Mouse (Mus musculus) cortical plate, adult 2 months (tissue): Measurements from ENCODE around the gene Arl10. TPM values are rescaled to one million over a fixed set of nuclear protein-coding genes. Genes with fewer than 3 reads are reported as not detected.

Experiments used
- H3K27ac ChIP-seq: fragments of 200-500 bp; 2 replicates; pipeline ENCODE4 v1.5.1; 2012; ENCODE audit warnings: low read length, control low read depth, inconsistent platforms; ENCODE audit not compliant: insufficient read depth
- H3K4me1 ChIP-seq: fragments of 200-500 bp; 2 replicates; pipeline ENCODE4 v1.6.1; 2011; ENCODE audit warnings: low read length; ENCODE audit not compliant: control insufficient read depth, insufficient read depth
- H3K4me3 ChIP-seq: fragments of 200-500 bp; 2 replicates; pipeline ENCODE4 v1.5.1; 2011; ENCODE audit warnings: mild to moderate bottlenecking, low read length, control low read depth; ENCODE audit not compliant: insufficient read depth
- CTCF ChIP-seq: fragments of 200-500 bp; IDR thresholded peaks from 2 replicates; pipeline ENCODE4 v1.5.1; 2011; ENCODE audit warnings: mild to moderate bottlenecking, control low read depth, low read length; ENCODE audit not compliant: insufficient read depth; ENCODE audit errors: extremely low read depth
- POLR2A ChIP-seq: fragments of 200-500 bp; IDR thresholded peaks from 2 replicates; pipeline ENCODE4 v1.6.1; 2011; ENCODE audit warnings: mild to moderate bottlenecking, low read length, control low read depth; ENCODE audit not compliant: insufficient read depth; ENCODE audit errors: extremely low read depth
- polyA plus RNA-seq: library from polyadenylated mRNA; depleted of rRNA; stranded (reverse); fragments of >200 nt; gene quantifications from 2 replicates; pipeline ENCODE4 v1.2.3, GENCODE M21; 2012

The Arl10 gene
- polyA plus RNA-seq, 1 experiment: 20.1 TPM

DNA sequence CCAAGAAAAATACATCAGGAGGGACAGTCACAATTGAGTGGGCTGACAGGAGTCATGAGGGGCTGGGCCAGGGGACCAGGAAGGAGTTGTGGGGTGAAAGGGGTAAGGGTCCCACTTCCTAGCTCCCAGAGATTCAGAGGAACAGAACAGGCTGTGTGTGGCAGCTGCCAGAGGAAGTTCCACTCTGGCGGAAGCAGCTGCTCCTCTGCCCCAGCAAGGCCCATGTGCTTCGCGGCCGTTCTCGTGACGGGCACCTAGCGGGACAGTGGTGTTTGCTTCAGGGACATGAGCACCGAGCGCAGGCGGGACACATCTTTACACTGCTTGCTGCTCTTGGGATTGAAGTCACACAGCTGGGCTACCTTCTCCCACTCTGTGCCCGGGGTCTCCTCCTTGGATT, 18.8 kb downstream of the Arl10 start:
- H3K27ac ChIP-seq: no peak overlapping the region
- H3K4me1 ChIP-seq: peaks cover 5% of the 10 kb centered on the region; the same call in 1 of the 2 replicates
- TF ChIP-seq POLR2A (0 out of 2 replicates have a peak, but pooled peaks have one; percentile 8), CTCF (no peak)
- no peak overlapping the region for H3K4me3 ChIP-seq

DNA sequence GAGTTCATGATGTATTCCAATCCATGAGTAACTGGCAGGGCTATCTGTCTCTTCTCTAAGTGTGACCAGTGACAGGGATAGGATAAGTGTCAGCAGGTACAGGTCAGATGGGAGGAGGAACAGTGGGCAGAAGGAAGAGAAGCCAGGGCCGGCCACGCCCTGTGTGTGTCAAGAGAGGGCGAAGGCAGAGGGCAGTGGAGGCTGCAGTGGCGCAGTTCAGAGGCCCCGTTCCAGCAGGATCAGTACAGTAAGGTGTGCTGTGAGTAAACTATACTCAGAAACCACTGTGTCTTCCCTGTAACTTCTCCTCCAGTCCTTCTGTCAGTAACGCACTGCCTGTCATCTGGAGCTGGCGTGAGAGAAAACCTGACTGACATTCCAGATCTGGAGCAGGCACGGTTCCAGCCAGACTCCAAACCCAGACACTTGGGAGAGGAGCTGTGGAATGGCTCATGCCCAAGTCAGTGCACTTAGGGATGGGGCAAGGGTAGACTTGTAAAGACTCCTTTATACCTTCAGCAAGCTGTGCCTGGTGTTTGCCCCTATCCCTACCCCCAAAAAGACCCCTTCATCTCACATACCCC, 21.4 kb downstream of the Arl10 start:
- TF ChIP-seq POLR2A: no peak

DNA sequence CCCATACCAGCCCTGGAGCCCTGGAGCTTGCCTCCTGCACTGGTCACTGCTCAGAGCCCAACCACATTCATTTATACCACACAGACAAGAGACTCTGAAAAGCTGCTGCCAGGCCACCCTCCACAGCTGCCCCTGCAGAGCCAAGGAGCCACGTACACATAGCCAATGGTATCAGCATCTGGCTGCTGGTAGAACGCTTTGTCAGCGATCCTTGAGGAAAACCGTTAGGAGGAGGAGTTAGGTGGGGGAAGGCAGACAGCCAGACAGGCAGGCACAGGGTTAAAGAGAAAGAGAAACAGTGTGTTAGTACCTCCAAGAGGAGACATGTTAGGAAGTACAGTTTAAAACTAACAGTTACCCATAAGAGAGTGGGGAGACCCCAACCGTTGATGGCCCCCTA, 22.1 kb downstream of the Arl10 start:
- peaks cover 2% of the 10 kb centered on the region; the same call in 1 of the 2 replicates for H3K4me1 ChIP-seq
- no peak overlapping the region for H3K27ac ChIP-seq
- TF ChIP-seq POLR2A: no peak
- no peak for TF ChIP-seq CTCF
- no peak overlapping the region for H3K4me3 ChIP-seq

More for the DNA sequence above, 21.4 kb downstream of the Arl10 start:
- H3K27ac ChIP-seq: no peak overlapping the region
- peaks cover 5% of the 10 kb centered on the region; the same call in 1 of the 2 replicates for H3K4me1 ChIP-seq
- no peak overlapping the region for H3K4me3 ChIP-seq

DNA sequence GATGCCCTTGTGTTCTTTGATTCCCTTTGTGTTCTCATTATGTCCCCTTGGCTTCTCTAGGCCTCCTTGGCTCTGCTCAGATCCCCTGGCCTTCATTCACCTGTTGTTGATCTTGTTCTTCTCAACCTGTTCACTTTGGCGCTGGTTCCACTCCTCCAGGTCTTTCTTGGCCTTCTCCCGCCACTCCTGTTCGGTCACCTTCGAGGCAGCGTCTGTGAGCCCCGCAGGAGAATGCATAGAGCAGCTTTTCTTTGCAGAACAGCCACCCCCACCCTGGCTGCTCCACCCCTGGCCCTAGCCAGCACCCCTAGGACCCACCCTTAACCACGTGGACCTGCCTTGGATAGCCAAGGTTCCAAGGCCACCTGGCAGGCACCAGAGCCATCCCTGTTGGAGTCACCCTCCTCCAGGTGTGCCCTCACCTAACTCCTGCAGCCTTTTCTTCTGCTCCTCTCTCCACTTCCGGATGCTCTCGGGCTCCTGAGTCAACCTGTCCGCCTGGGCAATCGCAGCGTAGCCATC, 23.9 kb downstream of the Arl10 start:
- no peak for TF ChIP-seq CTCF
- no peak for TF ChIP-seq POLR2A
- no peak overlapping the region for H3K4me3 ChIP-seq
- H3K27ac ChIP-seq: no peak overlapping the region
- H3K4me1 ChIP-seq: no peaks in the 10 kb centered on the region

DNA sequence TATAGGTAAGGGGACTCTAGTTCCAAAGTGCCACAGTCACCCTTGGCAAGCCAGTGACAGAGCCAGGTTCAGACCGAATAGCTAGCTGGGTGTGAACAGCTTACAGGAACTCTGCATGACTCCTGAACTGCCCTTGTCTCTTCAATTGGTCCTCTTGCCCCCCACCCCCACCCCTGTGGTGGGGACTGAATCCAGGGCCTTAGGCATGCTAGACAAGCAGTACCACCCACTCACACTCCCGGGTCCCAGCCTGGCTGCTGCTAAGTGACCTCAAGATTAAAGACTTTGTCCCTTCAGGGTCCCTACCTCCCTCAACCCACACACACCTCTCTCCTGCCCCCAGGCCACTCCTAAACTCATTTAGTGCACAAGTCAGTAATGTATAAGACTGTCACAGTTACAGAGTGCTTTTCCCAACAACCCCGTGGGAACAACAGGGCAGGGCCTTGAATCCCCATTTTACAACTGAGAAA, 27.9 kb downstream of the Arl10 start:
- TF ChIP-seq POLR2A (no peak), CTCF (no peak)
- H3K27ac ChIP-seq: no peak overlapping the region
- no peak overlapping the region for H3K4me3 ChIP-seq
- peaks cover 2% of the 10 kb centered on the region; the same call in 1 of the 2 replicates for H3K4me1 ChIP-seq

DNA sequence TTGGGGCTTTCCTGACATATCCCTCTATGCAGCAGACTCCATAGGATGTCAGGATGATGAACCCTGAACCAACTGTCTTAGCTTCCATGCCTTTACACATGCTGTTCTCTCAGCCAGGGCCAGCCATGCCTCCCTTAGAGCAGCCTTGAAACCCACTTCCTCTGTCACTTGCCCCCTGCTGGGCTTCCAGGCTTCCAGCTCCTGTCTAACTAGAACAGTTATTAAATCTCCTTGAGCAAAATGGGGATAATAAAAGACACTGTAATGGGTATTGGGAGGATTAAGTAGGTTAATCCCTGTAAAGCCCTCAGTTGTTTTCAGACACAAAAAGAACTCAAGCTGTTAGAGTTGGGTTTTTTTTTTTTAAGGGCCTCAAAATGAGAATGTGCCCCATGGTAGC, 28.7 kb downstream of the Arl10 start:
- TF ChIP-seq CTCF (no peak), POLR2A (no peak)
- Histone ChIP-seq H3K4me3 (no peak overlapping the region), H3K27ac (no peak overlapping the region), H3K4me1 (peaks cover 2% of the 10 kb centered on the region; the same call in 1 of the 2 replicates)

DNA sequence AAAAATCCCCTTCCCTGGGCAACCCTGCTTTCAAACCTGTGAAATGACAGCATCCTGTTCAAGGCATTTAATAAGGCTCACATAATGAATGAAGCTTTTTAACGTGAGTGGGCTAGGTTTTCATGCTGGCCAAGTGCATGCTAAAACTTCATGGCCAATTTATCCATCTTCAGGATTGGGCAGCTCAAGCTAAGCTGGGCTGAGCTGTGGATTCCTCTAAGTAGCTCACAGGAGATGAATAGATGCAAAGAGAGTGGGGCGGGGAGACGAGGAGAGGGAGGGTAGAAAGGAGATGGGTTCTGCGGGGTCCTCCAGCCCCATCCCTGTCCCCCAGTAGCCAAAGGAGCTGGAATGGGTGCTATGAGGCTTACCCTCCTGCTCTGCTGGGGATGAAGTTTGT, 29.4 kb downstream of the Arl10 start:
- H3K4me1 ChIP-seq: peaks cover 2% of the 10 kb centered on the region; the same call in 1 of the 2 replicates
- no peak overlapping the region for H3K27ac ChIP-seq
- TF ChIP-seq CTCF (no peak), POLR2A (no peak)
- no peak overlapping the region for H3K4me3 ChIP-seq

DNA sequence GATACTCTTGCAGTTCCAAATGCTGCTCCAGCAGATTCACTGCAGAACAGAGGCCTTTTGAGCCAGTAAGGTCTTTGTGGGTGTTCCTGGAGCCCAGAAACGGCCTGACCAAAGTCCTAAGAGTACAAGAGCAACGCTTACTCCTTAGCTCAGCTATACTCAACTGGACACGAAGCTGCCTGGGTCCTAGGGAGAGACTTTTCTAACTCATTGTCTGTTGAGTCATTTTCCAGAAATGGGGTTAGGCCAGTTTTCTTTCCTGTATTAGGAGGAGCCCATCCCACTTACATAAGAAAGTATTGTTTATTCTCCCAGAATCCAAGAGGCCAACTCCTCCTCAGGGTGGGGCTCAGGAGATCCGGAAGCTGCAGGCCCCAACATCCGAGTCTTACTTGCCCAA, 30.6 kb downstream of the Arl10 start:
- no peak overlapping the region for H3K4me3 ChIP-seq
- peak overlapping the region; percentile 63; the same call in 1 of the 2 replicates for H3K27ac ChIP-seq
- TF ChIP-seq POLR2A (no peak), CTCF (no peak)
- peaks cover 2% of the 10 kb centered on the region; the same call in 1 of the 2 replicates for H3K4me1 ChIP-seq

DNA sequence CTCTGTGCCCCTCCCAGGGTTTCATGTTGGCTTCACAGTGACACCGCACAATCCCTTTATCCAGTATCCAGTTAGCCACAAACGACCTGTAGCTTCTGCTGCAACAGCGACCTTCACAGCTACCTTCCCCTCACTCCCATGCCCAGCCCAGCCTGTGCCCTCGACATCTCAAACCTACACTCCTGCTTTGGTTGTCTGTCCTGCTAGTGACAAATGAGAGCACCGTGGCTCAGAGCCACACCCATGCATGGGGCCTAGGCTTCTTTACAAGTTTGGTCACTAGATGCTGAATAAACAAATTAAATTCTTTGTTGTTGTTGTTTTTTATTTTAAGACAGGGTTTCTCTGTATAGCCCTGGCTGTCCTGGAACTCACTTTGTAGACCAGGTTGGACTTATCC, 32.4 kb downstream of the Arl10 start:
- peaks cover 2% of the 10 kb centered on the region; the same call in 1 of the 2 replicates for H3K4me1 ChIP-seq
- no peak overlapping the region for H3K27ac ChIP-seq
- TF ChIP-seq CTCF (no peak), POLR2A (no peak)
- H3K4me3 ChIP-seq: no peak overlapping the region

DNA sequence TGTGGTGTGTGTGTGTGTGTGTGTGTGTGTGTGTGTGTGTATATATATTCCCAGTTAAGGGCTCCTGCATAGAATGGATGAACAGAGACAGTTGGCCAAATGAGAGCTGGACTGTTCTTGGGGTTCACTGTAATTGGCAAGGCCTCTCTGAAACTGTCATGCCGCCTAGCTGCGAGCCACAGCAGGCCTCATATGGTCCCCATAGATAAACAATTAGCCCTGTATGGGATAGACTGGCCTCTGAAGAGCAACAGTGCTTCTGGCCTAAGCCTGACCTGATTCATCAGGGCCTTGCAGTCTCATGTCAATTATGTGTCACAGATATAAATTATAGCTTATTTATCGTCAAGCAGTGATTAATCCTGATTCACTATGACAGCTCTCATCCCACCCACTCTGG, 33.2 kb downstream of the Arl10 start:
- peaks cover 2% of the 10 kb centered on the region; the same call in 1 of the 2 replicates for H3K4me1 ChIP-seq
- H3K4me3 ChIP-seq: no peak overlapping the region; the same call in 1 of the 2 replicates
- no peak overlapping the region for H3K27ac ChIP-seq
- no peak for TF ChIP-seq POLR2A
- TF ChIP-seq CTCF: no peak

DNA sequence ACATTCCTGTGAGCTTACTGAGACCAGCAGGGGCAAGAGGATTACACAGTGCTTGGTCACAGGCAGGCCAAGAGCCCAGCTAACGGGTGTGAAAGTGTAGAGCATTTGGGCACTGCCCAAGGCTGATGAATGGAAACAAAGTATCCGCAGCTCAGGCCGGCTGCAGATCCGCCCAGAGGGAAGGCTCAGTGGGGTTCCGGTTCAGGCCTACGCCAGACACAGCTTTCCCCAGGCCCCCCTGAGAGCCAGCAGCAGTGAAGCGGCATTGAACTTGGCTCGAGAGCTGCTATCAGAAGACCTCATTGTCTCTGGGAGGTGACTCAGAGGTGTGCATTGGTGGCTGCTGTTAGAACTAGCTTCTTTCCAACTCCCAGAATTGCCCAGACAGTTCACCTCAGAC, 33.9 kb downstream of the Arl10 start:
- Histone ChIP-seq H3K4me1 (peaks cover 2% of the 10 kb centered on the region; the same call in 1 of the 2 replicates), H3K27ac (no peak overlapping the region), H3K4me3 (peak overlapping the region; percentile 77)
- TF ChIP-seq CTCF: no peak
- TF ChIP-seq POLR2A: no peak
